Mouse (Mus musculus) bone marrow macrophage, adult 2 months (primary cell): ENCODE data around the gene Ccdc146.

Experiments
- CTCF ChIP-seq: IDR thresholded peaks from 2 replicates; pipeline ENCODE4 v1.5.1; 2012; ENCODE audit warnings: low read depth, mild to moderate bottlenecking, low read length, moderate library complexity
- POLR2A ChIP-seq: IDR thresholded peaks from 2 replicates; pipeline ENCODE4 v1.6.1; 2012; ENCODE audit warnings: mild to moderate bottlenecking, low read depth, low read length, borderline replicate concordance

DNA sequence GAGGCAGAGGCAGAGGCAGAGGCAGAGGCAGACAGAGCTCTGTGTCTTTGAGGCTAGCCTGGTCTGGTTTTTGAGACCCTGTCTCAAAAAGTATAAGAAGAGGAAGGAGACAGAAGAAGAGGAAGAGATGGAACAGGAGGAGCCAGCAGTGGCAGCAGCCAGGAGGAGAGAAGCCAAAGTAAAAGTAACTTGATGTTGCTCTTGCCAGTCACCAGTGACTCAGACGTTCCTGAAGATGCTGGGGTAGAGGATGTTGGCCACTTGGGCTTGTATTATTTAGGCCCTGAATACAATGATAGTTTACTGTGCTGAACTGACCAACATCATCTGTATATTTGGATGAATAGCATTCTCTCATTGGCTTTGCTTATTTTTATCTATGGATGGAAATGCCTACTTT, 95.9 kb downstream of the Ccdc146 start:
- TF ChIP-seq CTCF (no peak), POLR2A (no peak)
